Mouse (Mus musculus): Measurements from ENCODE around the gene Rasl12. TPM values are rescaled to one million over a fixed set of nuclear protein-coding genes. Genes with fewer than 3 reads are reported as not detected.

The Rasl12 gene
- polyA plus RNA-seq (2012; rRNA removed) (0.11 and 0.12 TPM in 2 replicates), polyA plus RNA-seq (2014; fragmentation: Nextera tagmentation; extraction: Ambion mirVana) (0.04 TPM in 1 of 2 replicates, not detected in the other)

DNA sequence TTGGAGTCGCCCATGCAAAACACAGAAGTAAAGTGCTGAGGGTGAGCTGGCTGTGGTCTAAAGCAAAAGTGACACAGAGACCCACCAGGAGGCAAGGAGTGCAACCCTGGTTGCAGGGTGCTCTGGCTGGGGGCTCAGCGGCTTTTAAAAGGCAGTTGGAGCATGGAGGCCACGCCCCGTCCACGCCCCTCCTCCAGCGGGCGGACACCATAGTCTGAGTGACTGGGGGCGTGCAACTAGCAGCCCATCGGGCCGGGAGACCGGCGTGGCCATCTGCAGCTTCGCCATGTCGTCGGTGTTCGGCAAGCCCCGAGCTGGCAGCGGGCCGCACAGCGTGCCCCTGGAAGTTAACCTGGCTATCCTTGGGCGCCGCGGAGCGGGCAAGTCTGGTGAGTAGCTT lies at the start of gene Rasl12:
Rasl12 (plus strand) TSS at position 228 of the 400 bp plus-strand sequence.
- Histone ChIP-seq H3K36me3 (replicated peaks; ENCODE audit: control insufficient read depth, insufficient read depth, low read depth) (no peaks in the 10 kb centered on the region), H3K9me3 (ENCODE audit: control insufficient read depth, low read length) (no peaks in the 10 kb centered on the region), H3K4me3 (ENCODE audit: insufficient read depth in 1 of 2, low read depth in 2 of 2, low read length in 2 of 2) (peak within 1 kb of the TSS; percentile 10 to 25; a peak in 3 of 4 replicates), H3K4me1 (replicated peaks; ENCODE audit: control insufficient read depth in 2 of 2, insufficient read depth in 2 of 2, low read length in 1 of 2) (0 out of 4 replicates have a peak, but pooled peaks cover 0 to 3% of the 10 kb centered on the region in 2 experiments), H3K4me2 (ENCODE audit: low read depth) (peak within 1 kb of the TSS; percentile 53), H3K9ac (replicated peaks) (no peak within 1 kb of the TSS), H3K27ac (no peak within 1 kb of the TSS), H3K27me3 (ENCODE audit: control insufficient read depth, insufficient read depth, low read length) (no peaks in the 10 kb centered on the region)
- peak in 1 of 3 experiments; percentile 19 for DNase-seq (ENCODE audit: low read depth in 3 of 3, low spot score in 3 of 3)
- TF ChIP-seq EP300 (IDR thresholded peaks at IDR 0.05; ENCODE audit: low read depth) (no peak), CTCF (IDR thresholded peaks at IDR 0.05; ENCODE audit: low read depth) (no peak)
- peak; percentile 33; the same call in 1 of the 2 replicates for ATAC-seq (ENCODE audit: insufficient read depth)
- under 1% methylated on average over 24 of the region's 24 CpGs for WGBS (ENCODE audit: insufficient replicate concordance)

DNA sequence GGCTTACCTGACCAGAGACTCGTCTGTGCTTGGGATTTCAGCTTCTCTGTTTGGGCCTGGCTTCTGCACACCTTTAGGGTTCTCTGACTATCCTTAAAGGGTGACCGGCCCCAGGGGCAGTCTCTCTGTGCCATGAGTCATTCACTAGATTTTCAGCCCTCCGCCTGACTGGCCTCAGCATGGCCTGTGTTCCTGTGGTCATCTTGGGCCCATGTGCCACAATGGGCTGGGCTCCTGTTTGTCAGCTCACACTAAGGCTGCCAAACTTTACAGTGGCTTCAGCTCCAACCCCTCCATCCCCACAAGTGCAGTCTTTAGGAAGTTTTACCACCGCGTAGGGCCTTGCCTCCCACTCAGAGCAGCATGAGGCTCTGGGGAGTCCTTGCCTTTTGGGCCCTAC lies 45.1 kb upstream of the Rasl12 start:
- Histone ChIP-seq H3K4me2 (ENCODE audit: low read depth) (no peak overlapping the region), H3K9me3 (ENCODE audit: control insufficient read depth, low read length) (no peaks in the 10 kb centered on the region), H3K4me1 (replicated peaks; ENCODE audit: control insufficient read depth in 2 of 2, insufficient read depth in 2 of 2, low read length in 1 of 2) (peaks cover 2 to 6% of the 10 kb centered on the region in 2 experiments; a peak in 2 of 4 replicates), H3K27ac (no peak overlapping the region), H3K27me3 (ENCODE audit: control insufficient read depth, insufficient read depth, low read length) (no peaks in the 10 kb centered on the region), H3K36me3 (replicated peaks; ENCODE audit: control insufficient read depth, insufficient read depth, low read depth) (peaks cover 17% of the 10 kb centered on the region; the same call in 1 of the 2 replicates), H3K9ac (replicated peaks) (no peak overlapping the region), H3K4me3 (ENCODE audit: insufficient read depth in 1 of 2, low read depth in 2 of 2, low read length in 2 of 2) (no peak overlapping the region)
- TF ChIP-seq EP300 (IDR thresholded peaks at IDR 0.05; ENCODE audit: low read depth) (no peak), CTCF (IDR thresholded peaks at IDR 0.05; ENCODE audit: low read depth) (no peak)
- DNase-seq (ENCODE audit: low read depth in 3 of 3, low spot score in 3 of 3) (no peak), ATAC-seq (ENCODE audit: insufficient read depth) (no peak)
- WGBS (ENCODE audit: insufficient replicate concordance): 83% methylated on average over 5 of the region's 5 CpGs

DNA sequence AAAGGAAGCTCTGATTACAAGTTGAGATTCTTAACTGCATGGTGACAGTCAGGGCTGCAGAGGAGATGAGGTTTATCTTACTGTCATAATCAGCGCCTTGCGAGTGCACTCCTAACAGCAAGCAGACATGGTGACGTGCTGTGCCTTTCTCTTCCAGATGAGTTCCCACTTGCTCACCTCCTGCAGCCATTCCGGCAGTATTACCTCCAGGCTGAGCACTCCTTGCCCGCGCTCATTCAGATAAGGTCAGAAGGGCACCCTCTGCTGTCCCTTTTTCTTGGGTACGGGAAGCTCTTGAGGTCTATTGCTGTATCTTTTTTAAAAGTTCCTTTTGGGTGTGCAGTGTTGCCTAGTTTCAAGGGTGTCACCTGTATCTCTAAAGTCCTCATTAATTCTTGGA lies 41.7 kb upstream of the Rasl12 start:
- WGBS (ENCODE audit: insufficient replicate concordance): 80% methylated on average over 7 of the region's 7 CpGs
- DNase-seq (ENCODE audit: low read depth in 3 of 3, low spot score in 3 of 3): no peak
- H3K4me2 ChIP-seq (ENCODE audit: low read depth): no peak overlapping the region
- TF ChIP-seq EP300 (IDR thresholded peaks at IDR 0.05; ENCODE audit: low read depth) (no peak), CTCF (IDR thresholded peaks at IDR 0.05; ENCODE audit: low read depth) (no peak)
- peaks cover 41% of the 10 kb centered on the region for H3K36me3 ChIP-seq (replicated peaks; ENCODE audit: control insufficient read depth, insufficient read depth, low read depth)
- no peaks in the 10 kb centered on the region for H3K9me3 ChIP-seq (ENCODE audit: control insufficient read depth, low read length)
- no peak overlapping the region for H3K27ac ChIP-seq
- no peak overlapping the region for H3K4me3 ChIP-seq (ENCODE audit: insufficient read depth in 1 of 2, low read depth in 2 of 2, low read length in 2 of 2)
- H3K27me3 ChIP-seq (ENCODE audit: control insufficient read depth, insufficient read depth, low read length): no peaks in the 10 kb centered on the region
- peaks cover 4 to 10% of the 10 kb centered on the region in 2 experiments; a peak in 3 of 4 replicates for H3K4me1 ChIP-seq (replicated peaks; ENCODE audit: control insufficient read depth in 2 of 2, insufficient read depth in 2 of 2, low read length in 1 of 2)
- no peak for ATAC-seq (ENCODE audit: insufficient read depth)
- no peak overlapping the region for H3K9ac ChIP-seq (replicated peaks)

DNA sequence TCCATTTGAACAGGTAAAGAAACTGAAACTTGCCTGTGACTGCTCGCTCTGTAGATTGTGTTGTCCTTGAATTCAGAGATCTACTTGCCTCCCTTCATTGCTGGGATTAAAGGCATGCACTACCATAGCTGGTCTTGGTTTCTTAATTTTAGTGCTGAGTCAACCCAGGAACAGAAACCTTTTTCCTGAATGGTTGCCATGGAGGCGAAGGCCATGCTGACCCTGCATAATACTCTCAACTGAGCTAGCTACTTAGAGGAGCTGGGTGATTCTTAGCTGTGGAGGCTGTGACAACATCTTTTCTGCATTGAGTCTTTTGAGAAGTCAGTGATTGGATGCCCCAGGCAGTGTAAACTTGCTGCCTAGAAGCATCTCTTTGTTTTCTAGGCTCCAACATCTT lies 41.3 kb upstream of the Rasl12 start:
- peaks cover 41% of the 10 kb centered on the region for H3K36me3 ChIP-seq (replicated peaks; ENCODE audit: control insufficient read depth, insufficient read depth, low read depth)
- DNase-seq (ENCODE audit: low read depth in 3 of 3, low spot score in 3 of 3): no peak
- 76% methylated on average over 2 of the region's 2 CpGs for WGBS (ENCODE audit: insufficient replicate concordance)
- TF ChIP-seq CTCF (IDR thresholded peaks at IDR 0.05; ENCODE audit: low read depth): no peak
- no peak for TF ChIP-seq EP300 (IDR thresholded peaks at IDR 0.05; ENCODE audit: low read depth)
- H3K4me3 ChIP-seq (ENCODE audit: insufficient read depth in 1 of 2, low read depth in 2 of 2, low read length in 2 of 2): no peak overlapping the region
- H3K27me3 ChIP-seq (ENCODE audit: control insufficient read depth, insufficient read depth, low read length): no peaks in the 10 kb centered on the region
- ATAC-seq (ENCODE audit: insufficient read depth): no peak
- peaks cover 4 to 10% of the 10 kb centered on the region in 2 experiments; a peak in 3 of 4 replicates for H3K4me1 ChIP-seq (replicated peaks; ENCODE audit: control insufficient read depth in 2 of 2, insufficient read depth in 2 of 2, low read length in 1 of 2)
- H3K27ac ChIP-seq: no peak overlapping the region
- no peak overlapping the region for H3K9ac ChIP-seq (replicated peaks)
- H3K4me2 ChIP-seq (ENCODE audit: low read depth): no peak overlapping the region
- no peaks in the 10 kb centered on the region for H3K9me3 ChIP-seq (ENCODE audit: control insufficient read depth, low read length)

DNA sequence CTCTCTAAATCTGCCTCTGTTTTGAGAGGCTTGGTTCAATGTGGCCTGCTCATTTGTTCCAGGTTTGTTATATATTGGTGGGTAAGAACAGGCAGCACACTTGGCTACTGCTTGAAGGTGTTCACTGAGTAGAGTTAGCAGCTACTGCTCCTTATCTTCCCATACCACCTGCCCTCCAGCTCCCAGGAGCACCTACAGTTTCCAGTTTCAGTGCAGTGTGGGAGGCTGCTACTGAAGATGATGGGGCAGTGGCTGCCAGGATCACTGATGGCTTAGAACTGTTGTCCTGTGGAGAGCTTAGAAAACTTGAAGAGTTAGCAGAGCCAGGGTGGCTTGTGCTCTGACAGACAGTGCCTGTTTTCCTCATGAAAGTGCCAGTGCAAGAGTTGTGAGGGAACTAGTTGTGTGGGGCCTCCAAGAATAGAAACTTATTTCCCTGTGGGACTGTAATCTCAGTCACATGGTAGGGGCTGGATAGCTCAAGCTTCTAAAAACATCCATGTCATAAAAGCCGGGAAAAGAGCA lies 39.3 kb upstream of the Rasl12 start:
- no peaks in the 10 kb centered on the region for H3K27me3 ChIP-seq (ENCODE audit: control insufficient read depth, insufficient read depth, low read length)
- peaks cover 41% of the 10 kb centered on the region for H3K36me3 ChIP-seq (replicated peaks; ENCODE audit: control insufficient read depth, insufficient read depth, low read depth)
- WGBS (ENCODE audit: insufficient replicate concordance): 76% methylated on average over 1 of the region's 1 CpGs
- TF ChIP-seq EP300 (IDR thresholded peaks at IDR 0.05; ENCODE audit: low read depth) (peak; percentile 57), CTCF (IDR thresholded peaks at IDR 0.05; ENCODE audit: low read depth) (no peak)
- no peaks in the 10 kb centered on the region for H3K9me3 ChIP-seq (ENCODE audit: control insufficient read depth, low read length)
- peak overlapping the region; percentile 23; the same call in 1 of the 2 replicates for H3K9ac ChIP-seq (replicated peaks)
- peak overlapping the region; percentile 32 for H3K4me2 ChIP-seq (ENCODE audit: low read depth)
- H3K27ac ChIP-seq: peak overlapping the region; percentile 29; the same call in 1 of the 2 replicates
- peak in 2 of 3 experiments; percentile 42 to 61 for DNase-seq (ENCODE audit: low read depth in 3 of 3, low spot score in 3 of 3)
- peak; percentile 83 for ATAC-seq (ENCODE audit: insufficient read depth)
- H3K4me1 ChIP-seq (replicated peaks; ENCODE audit: control insufficient read depth in 2 of 2, insufficient read depth in 2 of 2, low read length in 1 of 2): peaks cover 4 to 10% of the 10 kb centered on the region in 2 experiments; a peak in 3 of 4 replicates
- no peak overlapping the region for H3K4me3 ChIP-seq (ENCODE audit: insufficient read depth in 1 of 2, low read depth in 2 of 2, low read length in 2 of 2)
